Mouse (Mus musculus) testis, adult 2 months (tissue): ENCODE results near the gene Hivep2. TPM values are rescaled to one million over a fixed set of nuclear protein-coding genes. Genes with fewer than 3 reads are reported as not detected.

ENCODE experiments used
- H3K27ac ChIP-seq: fragments of 200-500 bp; 2 replicates; pipeline ENCODE4 v1.5.1; 2012; ENCODE audit warnings: low read depth, low read length; ENCODE audit not compliant: control insufficient read depth, insufficient read depth
- H3K27me3 ChIP-seq: fragments of 200-500 bp; 2 replicates; pipeline ENCODE4 v1.6.1; 2012; ENCODE audit warnings: mild to moderate bottlenecking, low read length, moderate library complexity; ENCODE audit not compliant: control insufficient read depth, insufficient read depth
- H3K36me3 ChIP-seq: fragments of 200-500 bp; 2 replicates; pipeline ENCODE4 v1.6.1; 2012; ENCODE audit warnings: mild to moderate bottlenecking, low read length; ENCODE audit not compliant: control insufficient read depth, insufficient read depth
- H3K4me1 ChIP-seq: fragments of 200-500 bp; 2 replicates; pipeline ENCODE4 v1.6.1; 2012; ENCODE audit warnings: low read length; ENCODE audit not compliant: control insufficient read depth, insufficient read depth
- H3K4me3 ChIP-seq: fragments of 200-500 bp; 2 replicates; pipeline ENCODE4 v1.5.1; 2012; ENCODE audit warnings: low read depth, mild to moderate bottlenecking, low read length, moderate library complexity, mixed read lengths; ENCODE audit not compliant: control insufficient read depth
- CTCF ChIP-seq: fragments of 200-500 bp; IDR thresholded peaks from 2 replicates; pipeline ENCODE4 v1.5.1; 2012; ENCODE audit warnings: low read depth, mild to moderate bottlenecking, inconsistent platforms, low read length, moderate library complexity; ENCODE audit not compliant: control insufficient read depth, insufficient read depth, insufficient replicate concordance
- POLR2A ChIP-seq: fragments of 200-500 bp; IDR thresholded peaks from 2 replicates; pipeline ENCODE4 v1.6.1; 2012; ENCODE audit warnings: low read depth, mild to moderate bottlenecking, inconsistent platforms, low read length, moderate library complexity; ENCODE audit not compliant: control insufficient read depth
- polyA plus RNA-seq: library from polyadenylated mRNA; depleted of rRNA; stranded (reverse); fragments of >200 nt; gene quantifications from 2 replicates; pipeline ENCODE4 v1.2.3, GENCODE M21; 2012

Hivep2 gene
- polyA plus RNA-seq, 1 experiment: 0.88 TPM

- H3K27me3 ChIP-seq: no peaks in the 10 kb centered on the region
- no peak overlapping the region for H3K4me3 ChIP-seq
- no peaks in the 10 kb centered on the region for H3K36me3 ChIP-seq
- no peak overlapping the region for H3K27ac ChIP-seq
- TF ChIP-seq CTCF: no peak
- TF ChIP-seq POLR2A: no peak
- H3K4me1 ChIP-seq: no peaks in the 10 kb centered on the region
These were observed 24.5 kb upstream of the Hivep2 start for GRCm38 (mm10) chr10:13941406-13941805.

GRCm38 (mm10) chr10:13943706-13944105 lies 22.2 kb upstream of the Hivep2 start:
- no peak overlapping the region for H3K4me3 ChIP-seq
- no peaks in the 10 kb centered on the region for H3K4me1 ChIP-seq
- no peaks in the 10 kb centered on the region for H3K27me3 ChIP-seq
- no peak overlapping the region for H3K27ac ChIP-seq
- no peaks in the 10 kb centered on the region for H3K36me3 ChIP-seq
- TF ChIP-seq POLR2A (no peak), CTCF (no peak)

- no peak for TF ChIP-seq POLR2A
- no peak for TF ChIP-seq CTCF
- Histone ChIP-seq H3K27ac (no peak overlapping the region), H3K36me3 (no peaks in the 10 kb centered on the region), H3K4me1 (no peaks in the 10 kb centered on the region), H3K27me3 (no peaks in the 10 kb centered on the region), H3K4me3 (no peak overlapping the region)
These were observed 19.4 kb upstream of the Hivep2 start for GRCm38 (mm10) chr10:13946498-13946897.

DNA sequence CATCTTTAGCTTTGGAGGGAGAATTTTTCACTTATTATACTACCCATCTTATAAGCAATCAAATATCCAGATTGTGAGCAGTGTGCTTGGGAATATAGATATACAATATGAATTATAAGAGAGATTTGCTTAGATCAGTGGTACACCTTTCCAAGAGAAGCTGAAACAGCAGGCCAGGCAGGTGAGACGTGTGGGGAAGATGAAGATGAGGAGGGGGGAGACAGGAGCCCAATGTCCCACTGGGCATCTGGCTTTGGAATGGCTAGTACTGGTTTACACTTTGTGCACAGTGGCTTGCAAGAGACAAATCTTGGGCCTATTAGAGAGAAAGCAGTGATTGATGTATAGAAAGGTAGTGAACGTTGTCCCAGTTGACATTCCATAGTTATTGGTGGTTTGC lies 2.9 kb upstream of the Hivep2 start:
- Histone ChIP-seq H3K36me3 (no peaks in the 10 kb centered on the region), H3K27ac (no peak overlapping the region), H3K4me3 (no peak overlapping the region), H3K27me3 (no peaks in the 10 kb centered on the region), H3K4me1 (peaks cover 16% of the 10 kb centered on the region)
- TF ChIP-seq POLR2A (no peak), CTCF (no peak)

GRCm38 (mm10) chr10:13963908-13964500 lies 1.9 kb upstream of the Hivep2 start:
- Histone ChIP-seq H3K36me3 (no peaks in the 10 kb centered on the region), H3K4me3 (peak overlapping the region; percentile 41), H3K27ac (no peak overlapping the region; the same call in 1 of the 2 replicates), H3K4me1 (peaks cover 17% of the 10 kb centered on the region), H3K27me3 (no peaks in the 10 kb centered on the region)
- TF ChIP-seq CTCF (no peak), POLR2A (no peak)

GRCm38 (mm10) chr10:13964501-13965281 lies 1.2 kb upstream of the Hivep2 start:
- TF ChIP-seq CTCF (no peak), POLR2A (0 out of 2 replicates have a peak, but pooled peaks have one; percentile 33)
- peak overlapping the region; percentile 12 for H3K27ac ChIP-seq

DNA sequence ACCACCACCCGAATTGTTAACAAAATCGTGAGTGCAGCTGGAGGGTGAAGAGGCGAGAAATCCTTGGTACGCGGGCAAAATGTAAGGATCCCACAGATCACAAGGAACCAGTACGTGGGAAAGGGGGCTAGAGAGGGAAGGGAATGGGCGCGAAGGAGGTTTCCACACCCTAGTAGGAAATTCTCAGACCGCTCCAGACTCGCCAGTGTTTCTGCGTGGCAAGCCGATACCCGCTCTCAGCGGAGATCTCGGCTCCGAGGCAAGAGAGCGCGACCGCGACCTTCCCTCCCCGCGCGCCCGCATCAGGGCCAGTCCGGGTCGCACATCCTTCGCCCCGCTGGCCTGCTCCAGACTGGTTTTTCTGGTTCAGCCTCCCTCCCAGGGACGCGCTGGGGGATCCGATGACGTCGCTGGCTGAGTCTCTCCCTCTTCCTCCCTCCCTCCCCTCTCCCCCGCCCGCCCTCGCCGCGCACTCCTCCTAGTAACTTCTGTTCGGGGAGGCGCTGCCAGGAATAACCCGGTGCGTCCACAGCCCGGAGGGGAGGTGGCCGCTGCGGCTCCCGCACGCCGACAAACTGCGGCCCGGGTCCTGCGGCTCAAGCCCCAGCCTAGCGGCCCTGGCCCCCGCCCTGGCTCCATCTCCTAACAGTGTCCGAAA lies 430 bp upstream of the Hivep2 start:
- Histone ChIP-seq H3K4me1 (peaks cover 17% of the 10 kb centered on the region), H3K27ac (peak overlapping the region; percentile 12), H3K36me3 (no peaks in the 10 kb centered on the region), H3K4me3 (peak overlapping the region; percentile 41), H3K27me3 (no peaks in the 10 kb centered on the region)
- 0 out of 2 replicates have a peak, but pooled peaks have one; percentile 37 for TF ChIP-seq POLR2A
- no peak for TF ChIP-seq CTCF

More at GRCm38 (mm10) chr10:13964501-13965281, 1.2 kb upstream of the Hivep2 start:
- Histone ChIP-seq H3K4me3 (peak overlapping the region; percentile 41), H3K4me1 (peaks cover 17% of the 10 kb centered on the region), H3K36me3 (no peaks in the 10 kb centered on the region), H3K27me3 (no peaks in the 10 kb centered on the region)
